Mouse (Mus musculus) lung, postnatal 4 days (tissue): Measurements from ENCODE around the gene Gm28051.

Experiments used
- DNase-seq, 2 experiments: peaks; one replicate each; pipeline ENCODE4 v3.0.0; 2021

Gene Gm28051

DNA sequence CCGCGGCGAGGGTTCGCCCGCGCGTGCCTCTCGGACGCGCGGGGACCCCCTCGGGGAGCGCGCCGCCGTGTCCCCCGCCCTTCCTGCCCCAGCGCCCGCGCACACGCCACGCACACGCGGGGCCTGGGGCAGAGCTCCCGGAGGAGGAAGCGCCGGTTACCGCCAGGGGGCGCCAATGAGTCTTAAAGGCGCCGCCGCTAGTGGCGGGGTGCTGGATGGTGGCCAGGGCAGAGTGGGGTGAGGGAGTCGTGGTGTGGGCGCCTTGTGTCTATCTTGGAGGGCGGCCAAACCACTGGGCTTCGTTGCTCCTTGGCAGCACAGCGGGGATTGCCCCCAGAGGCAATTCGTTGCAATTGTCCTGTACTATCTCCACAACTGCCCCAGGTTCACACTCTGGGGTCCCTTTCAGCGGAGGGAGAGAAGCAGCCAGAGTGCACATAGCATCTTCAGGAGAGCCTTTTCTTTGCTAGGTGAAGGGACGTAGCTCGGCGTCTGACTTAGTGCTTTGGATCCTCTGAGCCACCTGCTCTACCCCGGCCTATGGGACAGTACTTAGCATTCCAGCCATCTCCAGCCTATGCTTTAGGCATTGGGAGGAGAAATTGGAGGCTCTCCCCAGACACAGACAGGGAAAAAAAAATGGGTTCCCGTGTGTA is 52.2 kb downstream of the Gm28051 start:
- DNase-seq, result peak; percentile 91 to 92

DNA sequence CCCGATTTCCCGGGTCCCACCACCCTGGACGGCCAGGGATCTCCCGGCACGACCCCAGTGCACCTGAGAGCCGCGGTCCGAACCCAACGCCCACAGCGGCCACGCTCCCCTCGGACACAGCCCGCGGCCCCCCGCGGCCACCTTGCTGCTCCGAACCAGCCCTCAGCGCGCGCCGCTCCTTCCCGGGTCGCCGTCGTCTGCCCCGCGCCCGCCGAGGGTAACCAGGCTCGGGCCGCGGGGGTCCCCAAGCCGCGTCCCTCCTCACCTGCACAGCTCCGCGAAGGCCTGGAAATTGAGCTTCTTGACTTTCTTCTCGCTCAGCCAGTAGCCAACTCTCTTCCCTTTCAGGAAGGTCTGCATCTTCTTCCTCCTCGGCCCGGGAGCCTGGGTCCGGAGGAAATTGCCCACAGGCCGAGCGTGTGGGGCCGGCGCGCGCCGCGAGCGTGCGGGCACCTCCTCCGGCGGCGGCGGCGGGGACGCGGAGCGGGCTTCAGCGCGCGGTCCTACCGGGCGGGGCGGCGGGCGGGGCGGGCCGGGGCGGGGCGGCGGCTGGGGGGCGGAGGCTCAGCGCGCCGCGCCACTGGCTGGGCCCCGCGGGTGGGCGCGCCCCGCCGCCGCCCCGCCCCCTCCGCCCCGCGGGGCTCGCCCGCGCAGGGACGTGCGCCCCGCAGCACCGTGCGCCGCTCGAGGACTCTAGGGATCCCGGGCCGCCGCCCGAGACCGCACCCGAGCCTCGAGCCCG is 52.9 kb downstream of the Gm28051 start, which contains the start of gene Itpk1:
Gene Itpk1 (minus strand): TSS at position 474 of the 742 bp plus-strand sequence.
- DNase-seq, result peak; percentile 62 to 78

DNA sequence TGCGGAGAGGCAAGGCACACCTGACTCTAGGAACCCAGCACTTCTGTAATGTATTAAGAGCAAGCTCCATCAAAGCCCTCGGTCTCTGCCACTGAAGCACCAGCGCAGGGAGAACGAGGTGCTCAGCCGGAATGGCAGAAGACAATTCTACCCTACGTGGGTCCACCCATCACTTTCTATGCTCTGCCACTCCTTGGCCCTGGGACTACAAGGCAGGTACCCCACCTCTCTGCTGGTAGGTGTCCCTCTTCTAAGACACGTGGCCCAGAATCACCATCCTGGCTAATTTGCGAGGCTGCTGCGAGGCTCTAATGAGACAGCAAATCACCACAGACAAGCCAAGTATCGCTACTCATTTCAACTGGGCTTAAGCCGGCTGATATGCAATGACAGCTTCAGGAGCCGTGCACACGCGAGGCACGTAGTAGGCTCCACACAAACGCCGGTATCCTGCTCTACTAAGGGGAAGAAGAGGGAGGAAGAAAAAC is 53.6 kb downstream of the Gm28051 start:
- no peak for DNase-seq

DNA sequence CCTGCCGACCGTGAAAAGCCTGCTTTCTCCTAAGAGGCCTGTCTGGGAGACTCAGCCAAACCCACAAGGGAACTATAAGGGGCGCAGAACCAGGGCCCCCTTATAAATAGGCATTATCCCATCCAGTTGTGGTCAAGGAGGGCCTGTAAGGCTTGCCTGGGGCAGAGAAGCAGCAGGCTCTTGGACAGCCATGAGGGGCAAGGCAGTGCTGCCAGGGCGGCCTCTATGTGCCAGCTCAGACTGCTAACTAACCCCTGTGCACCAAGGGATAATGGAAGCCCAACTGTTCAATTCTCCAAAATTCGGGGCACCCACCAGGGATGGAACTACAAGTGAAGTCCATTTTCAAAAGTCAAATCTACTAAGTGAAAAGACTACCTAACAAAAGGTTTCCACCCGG is 54.1 kb downstream of the Gm28051 start:
- no peak for DNase-seq

DNA sequence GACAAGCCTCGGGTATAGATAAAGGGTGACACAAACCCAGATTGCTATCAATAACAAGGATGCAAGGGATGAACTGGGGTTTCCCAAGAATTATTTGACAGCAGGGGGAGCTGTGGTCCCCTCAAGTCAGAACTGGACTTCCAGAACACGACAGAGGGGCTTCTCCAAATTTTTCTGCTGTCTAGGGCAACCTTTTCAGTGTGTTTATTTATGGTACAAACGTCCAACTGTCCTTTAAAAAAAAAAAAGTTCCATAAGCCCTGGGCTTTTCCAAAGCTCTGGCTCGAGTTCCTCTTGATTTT is 54.5 kb downstream of the Gm28051 start:
- peak in 1 of 2 experiments; percentile 42 for DNase-seq

DNA sequence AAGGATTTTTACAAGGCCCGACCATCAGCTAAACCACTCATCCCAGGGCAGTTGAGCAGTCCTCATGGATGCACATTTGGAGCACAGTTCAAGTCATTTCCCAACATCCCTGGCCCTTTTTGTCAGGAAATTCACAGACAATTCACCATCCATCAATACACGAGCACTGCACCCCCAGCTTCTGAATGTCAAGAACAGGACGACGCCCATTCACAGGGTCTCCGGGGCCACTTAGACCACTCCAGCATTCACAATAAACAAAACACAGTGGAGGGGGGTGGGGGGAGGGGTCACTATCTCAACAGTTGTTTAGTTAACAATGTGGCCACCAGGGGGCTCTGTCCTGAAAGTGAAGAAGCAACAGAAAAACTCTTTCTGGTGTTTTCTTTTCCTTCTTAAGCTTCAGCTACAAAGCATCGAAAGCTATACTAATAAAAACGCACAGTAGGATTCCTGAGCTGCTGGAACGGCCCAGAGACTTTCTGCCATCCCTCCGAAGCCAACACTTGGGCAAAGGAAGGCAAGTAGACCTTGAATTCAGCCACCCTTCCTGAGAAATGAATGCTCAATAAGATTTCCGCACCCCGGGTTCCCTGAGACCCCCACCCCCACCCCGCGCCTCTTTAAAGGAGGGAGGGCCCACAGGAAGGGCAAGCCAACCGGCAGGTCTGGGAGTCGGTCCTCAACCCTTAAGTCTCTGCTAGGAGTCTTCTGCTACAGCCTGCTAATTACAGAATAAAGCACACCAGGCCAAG is 55.0 kb downstream of the Gm28051 start:
- peak; percentile 37 to 82 for DNase-seq

DNA sequence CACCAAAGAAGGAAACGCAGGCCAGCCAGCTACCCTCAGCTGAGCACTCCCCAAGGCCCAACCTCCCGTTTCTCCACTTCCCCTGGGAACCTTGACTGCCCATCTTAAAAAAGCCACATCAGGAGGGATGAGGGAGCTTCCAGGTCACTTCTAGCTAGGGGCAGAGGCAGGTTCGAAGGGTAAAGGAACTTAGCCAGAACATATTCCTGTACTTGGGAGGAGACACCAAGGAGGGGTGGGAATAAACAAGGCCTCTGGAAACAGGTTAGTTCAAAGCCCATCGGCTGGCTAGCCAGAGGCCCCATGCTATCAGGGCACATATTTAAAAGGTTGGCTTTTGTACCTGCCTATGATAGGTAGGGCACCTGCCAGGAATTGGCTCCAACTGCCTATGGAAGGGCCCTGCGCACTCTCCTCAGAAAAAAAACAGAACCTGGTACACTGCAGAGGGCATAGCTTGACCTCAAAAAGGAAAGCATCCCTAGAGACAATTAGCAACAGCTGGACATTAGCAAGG is 55.8 kb downstream of the Gm28051 start:
- no peak for DNase-seq

DNA sequence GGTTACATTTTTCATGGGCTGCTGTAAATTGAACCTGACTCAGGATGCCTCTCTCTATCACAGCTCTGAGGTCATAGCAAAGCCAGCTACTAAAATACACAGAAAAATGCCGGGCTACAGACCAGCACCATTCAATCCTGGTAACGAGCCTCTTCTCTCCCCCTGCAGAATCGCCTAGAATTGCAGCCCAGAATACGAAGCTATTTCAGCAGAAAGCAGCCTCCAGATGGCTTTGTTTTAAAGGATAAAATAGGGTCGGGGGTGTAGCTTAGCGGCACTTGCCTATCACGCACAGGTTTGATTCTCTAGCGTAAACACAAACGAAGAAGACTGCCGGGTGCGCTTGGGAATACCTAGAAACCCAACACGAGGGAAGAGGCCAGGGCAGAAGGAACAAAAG is 57.1 kb downstream of the Gm28051 start:
- DNase-seq, result no peak

DNA sequence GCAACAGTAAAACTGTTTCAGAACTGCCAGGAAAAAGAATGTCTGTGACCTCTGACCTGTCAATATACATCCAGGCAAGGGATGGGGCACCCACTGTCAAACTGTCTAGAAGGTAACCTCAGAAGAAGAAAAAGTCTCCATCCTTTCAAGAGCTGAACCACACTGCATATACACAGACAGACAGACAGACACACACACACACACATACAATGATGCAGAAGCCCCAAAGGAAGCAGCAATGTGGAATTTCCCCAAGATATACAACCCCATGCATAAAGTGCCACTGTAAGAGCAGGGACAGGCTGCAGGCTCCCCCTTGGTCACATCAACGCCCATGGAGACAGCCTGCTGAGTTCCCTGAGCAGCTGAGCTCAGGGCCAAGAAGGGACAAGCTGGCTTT is 58.4 kb downstream of the Gm28051 start:
- peak in 1 of 2 experiments; percentile 7 for DNase-seq

DNA sequence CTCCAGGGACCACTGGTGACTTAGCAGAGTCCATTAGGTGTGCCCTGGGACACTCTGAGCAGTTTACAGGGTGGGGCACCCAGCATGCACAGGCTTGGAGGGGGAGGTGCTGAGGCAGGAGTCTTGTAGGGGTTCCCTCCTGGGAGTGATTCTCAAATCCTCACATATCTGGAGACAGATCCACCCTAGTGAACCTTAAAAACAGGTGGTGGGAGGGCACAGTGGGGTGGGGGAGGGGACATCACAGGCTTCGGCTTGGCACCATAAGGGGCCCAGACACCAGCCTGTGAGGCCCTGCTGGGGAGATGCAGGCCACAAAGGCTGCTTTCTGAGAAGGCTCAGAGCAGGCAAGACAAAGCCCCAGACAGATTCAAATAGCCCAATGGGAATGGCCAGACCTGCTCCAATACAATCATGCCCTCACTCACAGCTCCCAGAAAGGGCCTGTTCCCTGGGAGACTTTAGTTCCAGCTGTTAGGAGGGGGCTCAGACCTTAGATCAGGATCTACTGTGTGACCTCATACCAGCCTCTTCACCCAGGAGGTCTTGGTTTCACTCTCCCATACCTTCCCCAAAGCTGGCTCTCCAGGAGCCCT is 59.4 kb downstream of the Gm28051 start:
- no peak for DNase-seq

DNA sequence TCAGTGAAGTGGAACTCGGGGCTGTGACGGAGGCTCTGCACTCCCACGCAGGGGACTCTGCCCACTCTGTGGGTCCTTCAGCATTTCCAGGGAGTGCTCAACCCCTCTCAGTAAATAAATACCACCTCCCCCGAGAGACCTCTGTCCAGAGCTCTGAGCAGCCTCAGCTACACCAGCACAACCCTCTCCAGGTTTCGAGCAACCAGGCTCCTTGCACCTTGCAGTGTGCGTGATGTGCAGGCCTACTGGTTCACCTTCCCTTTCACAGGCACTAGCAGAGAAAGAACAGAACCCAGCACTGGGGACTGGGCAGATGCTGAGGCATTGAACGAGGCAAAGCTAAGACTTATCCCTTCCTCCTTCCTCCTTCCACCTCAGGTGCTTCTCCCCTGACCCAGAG is 60.2 kb downstream of the Gm28051 start:
- no peak for DNase-seq

DNA sequence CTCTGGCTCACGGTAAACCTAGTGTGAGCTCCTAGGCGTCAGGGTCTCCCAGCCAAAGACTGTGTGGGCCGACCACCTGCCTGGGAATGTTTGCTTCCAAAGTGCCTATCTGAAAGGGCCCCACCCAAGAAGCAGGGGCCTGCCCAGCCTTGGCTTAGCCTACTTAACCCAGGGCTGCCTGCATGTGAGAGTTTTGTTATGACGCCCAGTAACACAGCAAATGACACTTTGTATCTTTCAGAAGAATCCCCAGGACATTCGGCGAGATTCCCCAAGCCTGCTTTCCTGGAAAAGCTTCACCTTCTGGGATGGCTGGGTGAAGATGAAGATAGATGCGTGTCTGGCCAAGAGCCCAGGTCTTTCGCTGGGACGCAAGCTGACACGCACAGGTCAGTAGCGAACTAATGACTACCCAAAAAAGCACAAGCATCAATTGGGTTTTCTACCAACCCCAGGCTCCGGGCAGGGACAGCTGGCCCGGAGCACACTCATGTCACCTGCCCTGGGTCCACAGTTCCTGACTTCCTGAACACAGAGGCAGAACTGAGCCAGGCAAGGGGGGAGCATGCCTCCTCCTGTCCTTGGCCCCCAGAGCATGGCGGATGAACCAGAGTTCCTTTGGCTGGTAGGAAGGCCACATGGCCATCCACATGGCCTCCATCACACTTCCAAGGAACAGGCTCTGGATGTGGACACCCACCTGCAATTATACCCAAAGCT is 60.8 kb downstream of the Gm28051 start:
- no peak for DNase-seq

DNA sequence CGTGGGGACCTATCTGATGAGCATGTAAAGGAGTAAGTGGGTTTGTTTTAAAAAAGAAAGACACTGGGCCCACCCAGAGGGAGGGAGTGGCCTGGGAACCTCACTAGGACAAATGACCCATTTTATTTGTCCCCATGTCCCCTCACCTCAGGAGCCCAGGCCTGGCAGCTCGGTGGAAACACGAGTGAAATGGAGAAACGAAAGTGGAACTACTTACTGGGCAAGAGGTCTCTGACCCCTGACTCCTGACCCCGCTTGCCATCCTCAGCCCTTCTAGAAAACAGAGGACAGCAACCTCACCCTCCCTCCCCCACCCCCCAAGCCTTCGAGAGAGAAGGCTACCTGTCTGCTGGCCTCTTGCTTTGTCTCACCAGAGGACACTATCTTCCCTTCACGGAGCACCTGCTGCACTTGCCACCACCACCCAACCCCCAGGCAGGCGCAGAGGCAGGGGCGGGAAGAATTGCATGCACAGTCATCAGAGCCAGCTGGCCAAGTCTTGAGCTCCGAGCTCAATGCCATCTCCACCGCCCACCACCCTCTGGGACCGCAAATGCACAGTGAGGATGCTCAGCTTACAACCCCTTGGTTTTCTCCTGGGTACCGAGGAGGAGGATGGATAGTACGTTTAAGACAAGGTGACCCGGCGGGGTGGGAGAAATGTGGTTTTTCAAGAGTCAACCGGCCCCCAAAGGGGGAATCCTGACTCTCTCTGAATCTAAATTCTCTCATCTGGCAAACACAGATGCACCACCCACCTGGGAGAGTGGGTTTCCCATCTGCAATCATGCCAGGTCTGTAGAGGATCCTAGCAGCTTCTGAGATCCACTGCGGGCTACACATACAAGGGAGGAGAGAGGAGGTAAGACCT is 62.0 kb downstream of the Gm28051 start:
- DNase-seq, result no peak

DNA sequence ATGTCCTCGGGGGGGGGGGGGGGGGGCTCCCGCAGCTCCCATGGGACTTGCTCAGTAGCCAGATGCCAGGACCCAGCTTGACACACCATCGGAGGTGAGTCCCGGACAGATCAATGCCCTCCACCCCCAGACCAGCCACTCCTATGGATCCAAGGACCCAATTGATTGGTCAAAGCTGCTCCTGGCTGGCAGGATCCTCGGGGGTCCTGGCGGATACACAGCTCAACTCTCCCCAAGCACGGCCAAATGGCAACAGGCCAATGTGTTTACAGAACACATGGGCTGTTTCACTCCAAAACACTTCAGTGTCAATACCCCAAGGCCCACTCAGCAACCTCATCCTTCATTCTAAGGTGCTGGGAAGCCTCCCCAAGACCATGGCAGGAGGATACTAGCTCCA is 65.8 kb downstream of the Gm28051 start:
- peak in 1 of 2 experiments; percentile 31 for DNase-seq

DNA sequence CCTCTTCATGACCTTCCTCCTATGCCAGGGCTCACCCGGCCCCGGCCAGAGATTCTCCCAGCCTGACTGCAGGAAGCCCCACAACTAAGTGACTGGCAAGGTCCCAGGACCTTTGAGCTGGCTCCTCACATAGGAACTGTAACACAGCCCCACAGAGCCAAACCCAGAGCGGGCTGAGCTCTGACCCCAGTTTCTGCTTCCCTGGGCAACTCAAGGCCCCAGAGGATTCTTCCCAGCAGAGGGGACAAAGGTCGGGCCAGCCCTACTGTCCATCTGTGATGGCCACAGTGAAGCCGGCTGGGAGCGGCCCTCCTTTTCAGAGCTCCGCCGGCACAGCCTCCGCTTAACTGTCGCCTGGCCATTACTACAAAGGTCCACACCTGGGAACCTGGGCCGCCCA is 66.4 kb downstream of the Gm28051 start:
- DNase-seq, result peak; percentile 34 to 66

DNA sequence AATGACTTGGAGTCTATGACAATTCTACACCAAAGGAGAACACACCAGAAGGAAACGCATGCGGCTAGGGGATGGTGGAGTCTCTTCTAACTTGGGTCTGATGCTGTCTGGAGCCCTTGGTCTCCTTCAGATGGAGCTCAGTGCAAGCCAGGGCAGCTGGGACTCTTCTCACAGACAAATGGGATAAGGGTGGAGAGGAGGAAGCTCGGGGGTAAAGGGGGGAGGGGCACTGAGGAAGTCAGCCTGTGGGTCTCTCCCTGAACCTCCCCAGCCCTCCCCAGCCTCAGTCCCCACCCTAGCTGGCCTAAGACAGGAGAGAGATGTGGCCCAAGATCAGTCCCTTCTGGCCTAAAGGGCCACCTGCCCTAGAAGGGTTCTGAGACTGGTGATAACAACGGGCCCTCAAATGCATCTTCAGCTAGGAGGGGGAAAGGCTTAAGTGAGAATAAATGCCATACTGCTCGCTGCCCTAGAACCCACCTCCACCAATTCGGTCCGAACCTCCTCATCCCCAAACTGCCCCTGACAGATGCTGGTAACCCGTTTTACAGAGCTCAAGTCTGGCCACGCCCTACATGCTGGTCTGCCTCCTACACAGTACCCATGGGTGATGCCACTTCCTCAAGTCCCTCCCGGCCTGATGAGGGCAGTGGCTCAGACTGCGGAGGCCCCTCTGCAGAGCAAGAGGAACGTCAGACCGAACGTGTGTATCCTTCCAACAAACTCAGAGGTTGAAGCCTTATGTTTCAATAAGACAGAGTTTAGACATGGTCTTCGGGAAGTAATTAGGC is 67.6 kb downstream of the Gm28051 start:
- DNase-seq, result peak; percentile 54 to 60

DNA sequence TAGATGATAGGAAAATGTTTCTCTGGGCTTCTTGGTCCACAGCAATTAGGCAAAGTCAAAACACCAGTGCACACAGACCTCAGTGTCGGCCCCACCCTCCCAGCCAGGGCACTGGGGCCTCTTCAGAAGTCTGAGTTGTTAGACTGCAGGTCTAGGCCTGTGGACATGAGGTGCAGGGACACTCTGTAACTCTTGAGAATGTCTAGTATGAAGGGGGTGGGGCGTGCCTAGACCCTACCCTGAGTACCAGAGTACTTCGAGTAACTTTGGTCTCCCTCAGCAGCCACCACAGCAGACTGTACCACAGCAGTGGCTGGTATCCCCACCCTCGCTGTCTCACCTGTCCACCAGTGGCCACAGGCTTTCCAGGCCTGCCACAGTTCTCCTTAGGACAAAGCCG is 71.2 kb downstream of the Gm28051 start:
- no peak for DNase-seq

DNA sequence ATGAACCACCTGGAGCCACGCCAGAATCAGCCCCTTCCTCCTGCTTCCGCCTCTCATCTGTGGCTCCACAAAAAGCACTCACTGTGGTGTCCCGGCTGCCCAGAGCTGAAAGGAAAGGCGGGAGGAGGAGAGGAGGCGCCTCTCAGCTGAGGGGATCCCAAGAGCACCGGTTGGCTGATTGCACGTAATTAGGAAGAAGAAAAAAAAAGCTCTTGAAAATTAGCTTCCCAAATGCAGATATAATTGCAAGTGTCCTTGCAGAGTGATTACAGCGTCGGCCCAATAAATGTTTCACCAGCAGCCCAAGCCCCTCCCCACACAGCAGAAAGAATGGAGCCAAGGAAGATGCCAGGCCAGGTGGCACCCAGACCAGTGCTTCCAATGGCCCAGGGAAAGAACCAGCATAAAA is 72.0 kb downstream of the Gm28051 start:
- no peak for DNase-seq

DNA sequence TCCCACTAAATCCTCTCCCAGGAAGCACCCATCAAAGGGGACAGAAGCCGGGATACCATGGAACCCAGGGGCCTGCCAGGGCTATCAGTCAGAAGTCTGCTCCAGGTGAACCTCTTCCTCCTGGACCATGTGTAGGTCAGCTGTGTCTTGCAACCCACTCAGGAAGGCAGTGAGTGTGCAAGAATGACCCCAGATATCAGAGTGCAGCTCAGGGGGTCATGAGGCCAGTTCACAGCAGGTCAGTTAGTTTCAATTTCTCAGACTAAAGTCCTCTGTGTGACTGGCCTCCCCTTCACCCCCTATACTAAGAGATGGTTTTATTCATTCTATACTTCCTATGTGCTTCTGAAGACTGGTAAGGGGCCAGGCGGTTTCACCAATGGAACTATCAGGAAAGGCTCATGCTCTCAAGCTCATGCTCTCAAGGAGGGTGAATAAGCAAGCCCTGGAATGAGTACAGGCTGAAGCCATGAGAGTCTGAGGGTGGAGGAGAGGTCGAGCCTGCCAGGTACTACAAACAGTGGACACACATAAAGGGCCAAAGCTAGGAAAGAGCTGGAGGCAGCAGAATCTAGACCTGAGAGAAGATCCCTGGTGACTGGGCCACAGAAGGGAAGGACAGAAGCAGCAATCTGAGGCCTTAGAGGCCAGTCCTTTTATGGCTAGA is 72.7 kb downstream of the Gm28051 start:
- DNase-seq, result no peak

DNA sequence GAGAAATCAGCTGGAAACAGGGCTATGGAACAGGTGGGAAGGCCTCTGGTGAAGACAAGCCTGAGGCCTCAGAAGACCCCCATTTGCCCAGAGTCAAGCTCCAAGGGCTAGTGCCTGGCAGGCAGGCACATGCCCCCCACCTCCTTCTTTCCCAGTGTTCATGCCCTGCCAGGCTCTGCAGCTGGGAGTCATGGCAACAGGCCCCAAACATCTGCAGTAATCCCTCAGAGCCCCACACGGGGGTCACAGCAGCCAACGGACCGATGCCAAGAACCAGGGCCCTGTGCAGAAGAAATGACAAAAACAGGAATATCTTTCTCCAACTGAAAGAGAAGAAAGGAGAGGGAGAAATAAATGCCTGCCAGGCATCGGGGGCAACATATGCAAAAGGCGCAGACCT is 73.6 kb downstream of the Gm28051 start:
- no peak for DNase-seq
